Mouse (Mus musculus) kidney, adult 2 months (tissue): ENCODE data around the gene Cfap100.

Experiments used
- CTCF ChIP-seq: fragments of 200-500 bp; conservative IDR thresholded peaks from 2 replicates; pipeline ENCODE4 v1.5.1; 2011; ENCODE audit warnings: low read depth, mild to moderate bottlenecking, control low read depth, low read length, moderate library complexity, mixed read lengths; ENCODE audit not compliant: insufficient read depth, insufficient read length
- POLR2A ChIP-seq: fragments of 200-500 bp; IDR thresholded peaks from one replicate; pipeline ENCODE4 v1.6.1; 2011; ENCODE audit warnings: low read depth, low read length, control low read depth

DNA sequence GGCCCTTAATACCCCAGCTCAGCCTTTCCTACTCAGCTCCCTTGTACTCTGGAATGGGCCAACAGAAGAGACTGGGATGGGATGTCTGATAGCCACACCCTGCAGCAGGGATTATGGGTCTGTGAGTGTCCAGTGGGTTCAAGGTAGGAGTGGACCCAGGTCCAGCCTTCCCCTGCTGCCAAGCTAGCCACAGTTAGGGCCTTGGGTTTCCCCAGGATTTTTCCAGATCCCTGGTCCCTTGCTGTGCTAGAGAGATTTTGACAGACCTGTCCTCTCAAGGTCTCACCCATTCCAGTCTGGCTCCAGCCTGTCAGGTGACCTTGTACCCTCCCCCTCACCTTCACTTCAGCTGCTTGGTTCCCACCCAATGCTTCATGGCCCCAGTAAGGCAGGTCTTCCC lies 20.0 kb downstream of the Cfap100 start:
- TF ChIP-seq CTCF (no peak), POLR2A (no peak)
